Mouse (Mus musculus) cerebellum, adult 2 months (tissue): ENCODE measurements around the gene Sds. TPM values are rescaled to one million over a fixed set of nuclear protein-coding genes. Genes with fewer than 3 reads are reported as not detected.

ENCODE experiments used
- DNase-seq, 2 experiments: peaks; one replicate each; pipeline ENCODE4 v3.0.0; 2021
- H3K27ac ChIP-seq: fragments of 200-500 bp; 2 replicates; pipeline ENCODE4 v1.5.1; 2012; ENCODE audit warnings: low read length, control low read depth, inconsistent platforms; ENCODE audit not compliant: insufficient read depth
- H3K27me3 ChIP-seq: fragments of 200-500 bp; 2 replicates; pipeline ENCODE4 v1.6.1; 2012; ENCODE audit warnings: inconsistent platforms, mild to moderate bottlenecking, low read length, moderate library complexity; ENCODE audit not compliant: control insufficient read depth, insufficient read depth
- H3K4me1 ChIP-seq: fragments of 200-500 bp; 2 replicates; pipeline ENCODE4 v1.6.1; 2011; ENCODE audit warnings: low read length; ENCODE audit not compliant: control insufficient read depth, insufficient read depth
- H3K4me3 ChIP-seq: fragments of 200-500 bp; replicated peaks from 2 replicates; pipeline ENCODE3; 2011; ENCODE audit warnings: mild to moderate bottlenecking, low read depth, low read length, control low read depth; ENCODE audit not compliant: insufficient read depth
- CTCF ChIP-seq: fragments of 200-500 bp; IDR thresholded peaks from 2 replicates; pipeline ENCODE4 v1.5.1; 2011; ENCODE audit warnings: low read depth, mild to moderate bottlenecking, control low read depth, low read length, moderate library complexity, borderline replicate concordance; ENCODE audit not compliant: insufficient read depth
- POLR2A ChIP-seq: fragments of 200-500 bp; IDR thresholded peaks from 2 replicates; pipeline ENCODE4 v1.6.1; 2011; ENCODE audit warnings: low read length, control low read depth, borderline replicate concordance; ENCODE audit not compliant: insufficient read depth
- WGBS: fragments of 180-500 bp; shearing (Covaris S2); methylation state at CpG from one replicate; pipeline ENCODE4 v1.1.7; 2018; 5-methylcytosine and 5-hydroxymethylcytosine counted together
- polyA plus RNA-seq: library from polyadenylated mRNA; depleted of rRNA; stranded (reverse); fragments of >200 nt; gene quantifications from 2 replicates; pipeline ENCODE4 v1.2.3, GENCODE M21; 2012

Gene Sds
- polyA plus RNA-seq, 1 experiment: 0.36 TPM

GRCm38 (mm10) chr5:120506490-120506889 is 30.2 kb downstream of the Sds start:
- TF ChIP-seq CTCF (no peak), POLR2A (no peak)
- Histone ChIP-seq H3K4me3 (no peak overlapping the region), H3K4me1 (peaks cover 9% of the 10 kb centered on the region; the same call in 1 of the 2 replicates), H3K27ac (no peak overlapping the region), H3K27me3 (no peaks in the 10 kb centered on the region)
- 46% methylated on average over 9 of the region's 9 CpGs for WGBS
- DNase-seq: no peak

GRCm38 (mm10) chr5:120507311-120507710 is 31.0 kb downstream of the Sds start:
- peaks cover 6% of the 10 kb centered on the region; the same call in 1 of the 2 replicates for H3K4me1 ChIP-seq
- no peak overlapping the region for H3K27ac ChIP-seq
- TF ChIP-seq CTCF: no peak
- no peak for TF ChIP-seq POLR2A
- WGBS: 75% methylated on average over 4 of the region's 4 CpGs
- no peak overlapping the region for H3K4me3 ChIP-seq
- H3K27me3 ChIP-seq: no peaks in the 10 kb centered on the region
- DNase-seq: no peak

GRCm38 (mm10) chr5:120510982-120511642 is 34.8 kb downstream of the Sds start, which contains the start of gene Slc8b1:
Gene Slc8b1 (plus strand): TSS chr5:120511168.
- no peaks in the 10 kb centered on the region for H3K4me1 ChIP-seq
- no peaks in the 10 kb centered on the region for H3K27me3 ChIP-seq
- TF ChIP-seq POLR2A (0 out of 2 replicates have a peak, but pooled peaks have one; percentile 13), CTCF (no peak)
- 2% methylated on average over 36 of the region's 36 CpGs for WGBS
- H3K27ac ChIP-seq: no peak within 1 kb of the TSS
- peak; percentile 90 to 91 for DNase-seq
- peak within 1 kb of the TSS; percentile 54 for H3K4me3 ChIP-seq

- H3K27ac ChIP-seq: no peak overlapping the region
- 29% methylated on average over 14 of the region's 14 CpGs for WGBS
These were observed 35.4 kb downstream of the Sds start for GRCm38 (mm10) chr5:120511643-120512220.

GRCm38 (mm10) chr5:120512911-120513555 is 36.7 kb downstream of the Sds start:
- TF ChIP-seq CTCF (no peak), POLR2A (no peak)
- H3K4me3 ChIP-seq: no peak overlapping the region
- H3K27me3 ChIP-seq: no peaks in the 10 kb centered on the region
- 69% methylated on average over 15 of the region's 15 CpGs for WGBS
- no peak for DNase-seq
- H3K27ac ChIP-seq: no peak overlapping the region
- no peaks in the 10 kb centered on the region for H3K4me1 ChIP-seq

More at GRCm38 (mm10) chr5:120511643-120512220, 35.4 kb downstream of the Sds start:
- H3K4me3 ChIP-seq: peak overlapping the region; percentile 54
- no peak for DNase-seq
- no peaks in the 10 kb centered on the region for H3K4me1 ChIP-seq
- no peaks in the 10 kb centered on the region for H3K27me3 ChIP-seq
- no peak for TF ChIP-seq CTCF
- TF ChIP-seq POLR2A: no peak

GRCm38 (mm10) chr5:120514031-120514677 is 37.8 kb downstream of the Sds start:
- DNase-seq: no peak
- no peak overlapping the region for H3K27ac ChIP-seq
- TF ChIP-seq CTCF: no peak
- no peak for TF ChIP-seq POLR2A
- H3K27me3 ChIP-seq: no peaks in the 10 kb centered on the region
- H3K4me3 ChIP-seq: no peak overlapping the region
- H3K4me1 ChIP-seq: no peaks in the 10 kb centered on the region
- 84% methylated on average over 9 of the region's 9 CpGs for WGBS

- Histone ChIP-seq H3K27me3 (no peaks in the 10 kb centered on the region), H3K4me3 (no peak overlapping the region), H3K27ac (no peak overlapping the region), H3K4me1 (no peaks in the 10 kb centered on the region)
- WGBS: 19% methylated on average over 4 of the region's 4 CpGs
- DNase-seq: no peak
- TF ChIP-seq POLR2A: no peak
- no peak for TF ChIP-seq CTCF
These were observed 38.4 kb downstream of the Sds start for GRCm38 (mm10) chr5:120514754-120515153.
